Mouse (Mus musculus): Measurements from ENCODE around the gene Fsip1. TPM values are rescaled to one million over a fixed set of nuclear protein-coding genes. Genes with fewer than 3 reads are reported as not detected.

Gene Fsip1
- polyA plus RNA-seq, 1 experiment, result 0.14 TPM

DNA sequence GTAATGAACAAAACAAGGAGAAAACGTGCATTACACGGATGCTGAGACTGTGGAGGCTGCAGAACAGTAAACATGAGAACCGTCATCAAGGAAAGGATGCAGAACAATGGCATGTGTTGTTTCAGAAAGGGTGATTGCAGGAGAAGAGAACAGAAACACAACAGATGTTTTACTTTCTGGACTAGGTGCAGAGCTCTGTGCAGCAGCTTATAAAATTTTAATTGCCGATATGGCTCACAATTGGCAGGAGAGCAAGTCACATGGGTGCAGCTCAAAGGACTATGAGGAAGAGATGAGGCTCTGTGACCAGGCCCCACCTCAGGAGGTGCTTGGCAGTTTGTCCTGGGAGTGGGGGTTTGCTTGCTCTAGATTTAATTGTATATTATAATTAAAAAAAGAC lies 157.7 kb downstream of the Fsip1 start:
- Histone ChIP-seq H3ac (ENCODE audit: control insufficient read depth, insufficient read length) (no peak overlapping the region), H3K4me3 (no peak overlapping the region), H3K79me2 (ENCODE audit: control insufficient read depth, insufficient read depth) (no peaks in the 10 kb centered on the region), H3K4me2 (ENCODE audit: low read depth) (no peak overlapping the region), H3K27me3 (ENCODE audit: control insufficient read depth, insufficient read depth, insufficient read length) (no peaks in the 10 kb centered on the region), H3K36me3 (ENCODE audit: control insufficient read depth, insufficient read depth) (no peaks in the 10 kb centered on the region)
- TF ChIP-seq USF1 (IDR thresholded peaks at IDR 0.05; ENCODE audit: low read depth), result peak; percentile 57
- no peak for TF ChIP-seq MYOG (IDR thresholded peaks at IDR 0.05; ENCODE audit: control insufficient read depth in 1 of 3, insufficient read depth in 1 of 3, insufficient read length in 2 of 3, low read depth in 2 of 3)
- no peak for TF ChIP-seq CEBPB (IDR thresholded peaks at IDR 0.05; ENCODE audit: insufficient read depth, poor library complexity, severe bottlenecking)
- no peak for TF ChIP-seq REST (IDR thresholded peaks at IDR 0.05; ENCODE audit: insufficient read depth, insufficient read length)

DNA sequence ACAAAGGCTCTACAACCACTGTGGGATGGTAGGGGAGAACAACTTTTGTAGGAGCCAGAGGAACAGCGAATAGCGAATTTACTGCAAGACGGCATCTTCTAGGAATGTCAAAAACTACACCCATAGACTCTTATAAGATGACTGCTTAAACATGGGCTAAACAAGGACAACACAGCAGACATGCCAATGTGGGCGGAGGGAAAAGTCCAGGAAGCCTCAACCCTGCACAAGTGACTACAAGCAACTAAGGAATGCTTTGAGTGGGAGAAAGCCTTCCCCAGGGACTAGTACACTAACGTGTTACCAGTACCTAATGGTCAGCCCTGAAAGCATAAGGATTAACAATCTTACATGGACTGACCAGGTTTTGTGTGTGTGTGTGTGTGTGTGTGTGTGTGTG lies 165.5 kb downstream of the Fsip1 start:
- Histone ChIP-seq H3ac (ENCODE audit: control insufficient read depth, insufficient read length) (no peak overlapping the region), H3K36me3 (ENCODE audit: control insufficient read depth, insufficient read depth) (no peaks in the 10 kb centered on the region), H3K4me3 (no peak overlapping the region), H3K27me3 (ENCODE audit: control insufficient read depth, insufficient read depth, insufficient read length) (no peaks in the 10 kb centered on the region), H3K79me2 (ENCODE audit: control insufficient read depth, insufficient read depth) (no peaks in the 10 kb centered on the region), H3K4me2 (ENCODE audit: low read depth) (no peak overlapping the region)
- TF ChIP-seq MYOD1 (IDR thresholded peaks at IDR 0.05; ENCODE audit: control insufficient read depth in 1 of 3, insufficient read length in 2 of 3, low read depth in 2 of 3) (no peak), POLR2AphosphoS2 (IDR thresholded peaks at IDR 0.05; ENCODE audit: insufficient read length, low read depth) (no peak), TCF12 (IDR thresholded peaks at IDR 0.05; ENCODE audit: insufficient read depth, poor library complexity, severe bottlenecking) (no peak), REST (IDR thresholded peaks at IDR 0.05; ENCODE audit: insufficient read depth, insufficient read length) (no peak), POLR2A (IDR thresholded peaks at IDR 0.05; ENCODE audit: insufficient read length, low read depth) (no peak), MYOG (IDR thresholded peaks at IDR 0.05; ENCODE audit: control insufficient read depth in 1 of 3, insufficient read depth in 1 of 3, insufficient read length in 2 of 3, low read depth in 2 of 3) (no peak), TCF3 (IDR thresholded peaks at IDR 0.05; ENCODE audit: insufficient read length, low read depth) (no peak), CEBPB (IDR thresholded peaks at IDR 0.05; ENCODE audit: insufficient read depth, poor library complexity, severe bottlenecking) (no peak)

DNA sequence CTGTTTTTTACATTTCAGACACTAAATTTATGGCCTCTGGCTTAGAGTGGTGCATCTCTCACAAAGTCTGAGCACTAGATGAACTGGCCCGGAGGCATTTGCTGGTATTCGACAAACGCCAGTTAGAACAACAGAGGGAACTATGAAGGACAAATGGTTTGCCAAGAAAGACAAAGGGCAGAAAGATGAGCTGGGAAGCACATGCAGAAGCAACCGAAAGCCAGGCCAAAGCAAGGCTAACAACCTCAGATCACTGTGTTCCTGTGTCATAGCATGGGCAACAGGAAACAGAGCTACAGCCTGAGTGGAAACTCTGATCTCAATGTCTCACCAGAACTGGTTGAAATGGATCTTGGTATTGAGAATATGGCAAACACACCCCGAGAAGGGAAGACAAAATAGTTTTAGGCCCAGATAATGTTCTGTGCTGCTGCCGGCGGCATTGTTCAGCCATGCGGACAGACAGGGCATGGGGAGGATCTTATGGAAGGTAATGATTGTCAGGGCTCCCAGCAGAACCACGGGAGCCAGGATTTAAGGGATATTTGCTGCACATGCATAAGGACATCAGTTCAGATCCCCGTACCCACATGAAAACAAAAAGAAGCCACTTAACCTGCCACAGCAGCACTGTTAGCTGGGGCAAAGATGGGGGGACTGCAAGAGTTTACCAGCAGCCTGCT lies 169.6 kb downstream of the Fsip1 start:
- Histone ChIP-seq H3K36me3 (ENCODE audit: control insufficient read depth, insufficient read depth) (no peaks in the 10 kb centered on the region), H3K4me2 (ENCODE audit: low read depth) (no peak overlapping the region), H3K79me2 (ENCODE audit: control insufficient read depth, insufficient read depth) (no peaks in the 10 kb centered on the region), H3ac (ENCODE audit: control insufficient read depth, insufficient read length) (no peak overlapping the region), H3K4me3 (no peak overlapping the region), H3K27me3 (ENCODE audit: control insufficient read depth, insufficient read depth, insufficient read length) (no peaks in the 10 kb centered on the region)
- TF ChIP-seq E2F4 (IDR thresholded peaks at IDR 0.05; ENCODE audit: insufficient read depth) (no peak), POLR2AphosphoS2 (IDR thresholded peaks at IDR 0.05; ENCODE audit: insufficient read length, low read depth) (no peak), SRF (IDR thresholded peaks at IDR 0.05; ENCODE audit: control insufficient read depth, insufficient read length, low read depth) (no peak), TCF12 (IDR thresholded peaks at IDR 0.05; ENCODE audit: insufficient read depth, poor library complexity, severe bottlenecking) (no peak), TCF3 (IDR thresholded peaks at IDR 0.05; ENCODE audit: insufficient read length, low read depth) (no peak), CEBPB (IDR thresholded peaks at IDR 0.05; ENCODE audit: insufficient read depth, poor library complexity, severe bottlenecking) (no peak), MYOG (IDR thresholded peaks at IDR 0.05; ENCODE audit: control insufficient read depth in 1 of 3, insufficient read depth in 1 of 3, insufficient read length in 2 of 3, low read depth in 2 of 3) (no peak), MYOD1 (IDR thresholded peaks at IDR 0.05; ENCODE audit: control insufficient read depth in 1 of 3, insufficient read length in 2 of 3, low read depth in 2 of 3) (no peak)

DNA sequence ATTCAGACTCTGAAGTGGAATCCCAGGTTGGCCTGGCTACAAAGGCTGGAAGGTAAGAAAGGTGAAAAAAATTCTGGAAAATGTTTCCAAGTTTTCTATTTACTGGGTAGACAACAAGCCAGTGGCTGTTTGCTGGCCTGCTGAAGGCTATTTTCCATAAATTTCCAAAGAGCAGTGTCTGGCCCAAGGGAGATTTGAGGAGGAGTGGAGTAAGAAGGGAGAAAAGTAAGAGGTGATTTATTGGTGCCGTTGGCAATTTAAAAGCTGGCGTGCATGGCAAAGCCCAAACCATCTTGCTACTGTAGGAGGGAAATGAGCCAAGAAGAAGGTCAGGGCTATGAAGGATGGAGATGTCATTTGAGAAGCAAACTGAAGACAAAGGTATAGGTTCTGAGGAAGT lies 171.1 kb downstream of the Fsip1 start:
- Histone ChIP-seq H3K4me2 (ENCODE audit: low read depth) (no peak overlapping the region), H3ac (ENCODE audit: control insufficient read depth, insufficient read length) (no peak overlapping the region), H3K27me3 (ENCODE audit: control insufficient read depth, insufficient read depth, insufficient read length) (no peaks in the 10 kb centered on the region), H3K36me3 (ENCODE audit: control insufficient read depth, insufficient read depth) (no peaks in the 10 kb centered on the region), H3K4me3 (no peak overlapping the region), H3K79me2 (ENCODE audit: control insufficient read depth, insufficient read depth) (no peaks in the 10 kb centered on the region)
- no peak for TF ChIP-seq REST (IDR thresholded peaks at IDR 0.05; ENCODE audit: insufficient read depth, insufficient read length)
- TF ChIP-seq TCF12 (IDR thresholded peaks at IDR 0.05; ENCODE audit: insufficient read depth, poor library complexity, severe bottlenecking), result no peak
- TF ChIP-seq TCF3 (IDR thresholded peaks at IDR 0.05; ENCODE audit: insufficient read length, low read depth), result no peak
- TF ChIP-seq USF1 (IDR thresholded peaks at IDR 0.05; ENCODE audit: low read depth), result no peak
- TF ChIP-seq E2F4 (IDR thresholded peaks at IDR 0.05; ENCODE audit: insufficient read depth), result no peak
- no peak for TF ChIP-seq MAX (IDR thresholded peaks at IDR 0.05; ENCODE audit: low read depth)
- TF ChIP-seq CEBPB (IDR thresholded peaks at IDR 0.05; ENCODE audit: insufficient read depth, poor library complexity, severe bottlenecking), result no peak
- TF ChIP-seq POLR2AphosphoS2 (IDR thresholded peaks at IDR 0.05; ENCODE audit: insufficient read length, low read depth), result no peak
- TF ChIP-seq SRF (IDR thresholded peaks at IDR 0.05; ENCODE audit: control insufficient read depth, insufficient read length, low read depth), result no peak
- no peak for TF ChIP-seq MYOD1 (IDR thresholded peaks at IDR 0.05; ENCODE audit: control insufficient read depth in 1 of 3, insufficient read length in 2 of 3, low read depth in 2 of 3)
- no peak for TF ChIP-seq MYOG (IDR thresholded peaks at IDR 0.05; ENCODE audit: control insufficient read depth in 1 of 3, insufficient read depth in 1 of 3, insufficient read length in 2 of 3, low read depth in 2 of 3)
- no peak for TF ChIP-seq POLR2A (IDR thresholded peaks at IDR 0.05; ENCODE audit: insufficient read length, low read depth)

DNA sequence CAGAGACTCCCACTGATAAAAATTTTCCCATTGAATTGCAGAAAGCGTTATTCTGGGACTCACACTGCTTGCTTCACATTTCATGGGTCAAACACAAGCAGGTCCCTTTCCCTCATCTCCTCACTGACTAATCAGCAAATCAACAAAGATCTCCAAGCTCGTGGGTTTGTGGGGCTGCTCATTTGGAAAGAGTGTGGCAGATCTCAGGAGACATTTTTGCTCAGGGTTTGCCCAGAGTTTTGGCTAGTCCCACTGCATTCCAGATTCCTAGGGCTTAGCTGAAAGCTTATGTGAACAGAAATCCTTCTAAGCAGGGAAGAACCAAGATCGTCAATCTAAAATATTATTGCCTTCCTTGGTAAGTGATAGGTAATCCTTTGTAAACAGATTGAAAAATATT lies 172.1 kb downstream of the Fsip1 start:
- Histone ChIP-seq H3K4me3 (no peak overlapping the region), H3K27me3 (ENCODE audit: control insufficient read depth, insufficient read depth, insufficient read length) (no peaks in the 10 kb centered on the region), H3ac (ENCODE audit: control insufficient read depth, insufficient read length) (no peak overlapping the region), H3K36me3 (ENCODE audit: control insufficient read depth, insufficient read depth) (no peaks in the 10 kb centered on the region), H3K79me2 (ENCODE audit: control insufficient read depth, insufficient read depth) (no peaks in the 10 kb centered on the region), H3K4me2 (ENCODE audit: low read depth) (no peak overlapping the region)
- no peak for TF ChIP-seq MYOG (IDR thresholded peaks at IDR 0.05; ENCODE audit: control insufficient read depth in 1 of 3, insufficient read depth in 1 of 3, insufficient read length in 2 of 3, low read depth in 2 of 3)
- no peak for TF ChIP-seq USF1 (IDR thresholded peaks at IDR 0.05; ENCODE audit: low read depth)
- no peak for TF ChIP-seq SRF (IDR thresholded peaks at IDR 0.05; ENCODE audit: control insufficient read depth, insufficient read length, low read depth)
- no peak for TF ChIP-seq POLR2AphosphoS2 (IDR thresholded peaks at IDR 0.05; ENCODE audit: insufficient read length, low read depth)
- TF ChIP-seq REST (IDR thresholded peaks at IDR 0.05; ENCODE audit: insufficient read depth, insufficient read length), result no peak
- no peak for TF ChIP-seq CEBPB (IDR thresholded peaks at IDR 0.05; ENCODE audit: insufficient read depth, poor library complexity, severe bottlenecking)
- no peak for TF ChIP-seq E2F4 (IDR thresholded peaks at IDR 0.05; ENCODE audit: insufficient read depth)
- no peak for TF ChIP-seq TCF3 (IDR thresholded peaks at IDR 0.05; ENCODE audit: insufficient read length, low read depth)
- no peak for TF ChIP-seq MAX (IDR thresholded peaks at IDR 0.05; ENCODE audit: low read depth)
- no peak for TF ChIP-seq MYOD1 (IDR thresholded peaks at IDR 0.05; ENCODE audit: control insufficient read depth in 1 of 3, insufficient read length in 2 of 3, low read depth in 2 of 3)
- no peak for TF ChIP-seq TCF12 (IDR thresholded peaks at IDR 0.05; ENCODE audit: insufficient read depth, poor library complexity, severe bottlenecking)
- no peak for TF ChIP-seq POLR2A (IDR thresholded peaks at IDR 0.05; ENCODE audit: insufficient read length, low read depth)
